Mouse (Mus musculus) right cerebral cortex, postnatal 10 days (tissue): ENCODE results near the gene Dpysl4.

Experiments
- DNase-seq, 2 experiments: peaks; one replicate each; pipeline ENCODE4 v3.0.0; 2021; ENCODE audit warnings: low spot score in 2 of 2

Gene Dpysl4

GRCm38 (mm10) chr7:139096399-139096798 is 10.6 kb downstream of the Dpysl4 start:
- no peak for DNase-seq

GRCm38 (mm10) chr7:139100531-139101095 is 14.8 kb downstream of the Dpysl4 start:
- DNase-seq, result no peak

- DNase-seq, result no peak
Observed at GRCm38 (mm10) chr7:139101286-139101804, 15.5 kb downstream of the Dpysl4 start.

DNA sequence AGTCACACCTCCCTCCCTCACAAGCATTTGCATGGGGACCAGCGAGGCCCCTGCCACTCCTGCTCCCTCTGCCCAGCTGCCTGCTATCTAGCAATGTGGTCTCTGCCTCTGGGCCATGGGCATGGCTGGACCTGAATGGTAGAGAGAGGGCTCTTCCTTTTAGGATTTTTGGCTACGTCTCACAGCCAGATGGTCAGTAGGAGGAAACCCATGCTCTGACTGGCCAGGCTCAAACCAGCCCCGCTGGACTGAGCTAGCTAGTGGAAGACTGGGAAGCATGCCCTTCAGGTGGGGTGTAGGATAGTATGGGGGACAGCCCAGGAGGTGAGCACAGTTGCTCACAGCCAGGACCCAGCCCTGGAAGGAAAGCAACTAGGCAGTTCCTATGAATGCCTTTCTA is 16.0 kb downstream of the Dpysl4 start:
- peak in 1 of 2 experiments; percentile 52 for DNase-seq

DNA sequence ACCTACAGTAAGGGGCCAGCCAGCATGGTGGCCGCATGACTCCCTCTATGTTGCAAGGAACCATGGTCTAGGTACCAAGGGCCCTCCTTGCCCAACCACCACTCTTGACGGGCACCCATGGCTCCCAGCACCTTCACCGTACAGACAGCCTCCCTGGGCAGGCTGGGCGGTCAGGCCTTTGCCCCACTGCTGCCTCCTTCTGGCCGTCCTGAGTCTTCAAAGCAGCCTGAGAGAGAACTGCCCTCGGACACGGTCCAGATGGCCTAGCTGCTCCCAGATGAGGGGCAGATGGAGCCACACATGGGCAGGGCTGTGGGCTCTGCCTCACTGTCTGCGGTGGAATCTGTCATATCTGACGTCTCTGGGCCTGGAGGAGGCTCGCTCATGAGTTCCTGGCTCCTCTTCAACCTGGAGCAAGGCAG is 18.2 kb downstream of the Dpysl4 start:
- DNase-seq, result peak in 1 of 2 experiments; percentile 53

DNA sequence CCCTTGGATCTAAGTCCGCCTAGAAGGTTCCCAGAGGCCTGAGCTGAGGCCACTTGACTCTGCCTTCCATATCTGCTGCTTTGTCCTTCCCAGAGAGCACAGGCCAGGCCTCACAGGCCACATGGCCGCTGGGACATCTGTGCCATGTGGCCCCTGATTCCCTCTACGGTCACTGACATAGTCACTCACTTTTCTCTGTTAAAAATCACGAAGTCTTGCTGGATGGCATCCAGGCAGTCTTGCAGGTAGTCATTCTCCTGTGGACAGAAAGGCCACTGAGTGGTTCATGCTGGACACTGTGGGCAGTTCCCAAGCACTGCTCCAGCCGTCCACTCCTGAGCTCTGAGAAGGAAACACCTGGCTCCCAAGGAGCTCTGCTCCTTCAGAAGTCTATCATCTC is 19.3 kb downstream of the Dpysl4 start:
- DNase-seq, result no peak

- DNase-seq, result no peak
Observed at GRCm38 (mm10) chr7:139105705-139106104, 19.9 kb downstream of the Dpysl4 start.

DNA sequence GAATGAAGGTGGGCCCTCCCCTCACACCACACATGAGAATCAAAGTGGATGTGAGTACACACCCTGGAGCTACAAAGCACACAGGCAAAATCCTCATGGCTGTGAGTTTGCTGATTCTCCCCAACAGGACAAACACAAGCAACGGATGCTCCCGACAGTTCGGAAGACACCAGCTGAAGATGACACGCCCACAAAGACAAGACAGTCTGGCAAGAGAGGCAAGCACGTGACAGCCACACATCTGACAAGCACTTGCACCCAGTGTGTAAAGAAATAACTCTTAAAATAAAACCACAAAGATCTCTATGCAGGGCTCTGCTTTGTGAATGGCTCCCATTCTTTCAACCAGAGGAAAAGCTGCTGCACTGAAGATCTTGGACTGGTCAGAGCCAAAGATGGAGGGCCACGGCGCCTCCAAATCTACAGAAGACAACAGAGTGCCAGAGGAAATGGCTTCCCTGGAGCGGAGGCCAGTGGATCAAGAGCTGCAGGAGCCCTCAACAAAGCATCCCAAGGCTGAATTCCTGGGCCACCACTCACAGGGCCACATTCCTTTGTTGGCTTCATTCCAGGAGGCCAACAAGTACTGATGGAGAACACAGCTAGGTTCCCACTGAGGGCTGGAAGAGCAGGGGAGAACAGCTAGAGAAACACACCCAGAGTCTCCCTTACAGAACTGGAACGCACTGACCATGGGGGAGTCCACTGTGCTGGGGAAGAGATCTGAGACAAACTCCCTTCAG is 22.3 kb downstream of the Dpysl4 start:
- peak; percentile 60 to 81 for DNase-seq

- peak; percentile 89 to 91 for DNase-seq
Observed at GRCm38 (mm10) chr7:139119152-139119774, 33.5 kb downstream of the Dpysl4 start.

DNA sequence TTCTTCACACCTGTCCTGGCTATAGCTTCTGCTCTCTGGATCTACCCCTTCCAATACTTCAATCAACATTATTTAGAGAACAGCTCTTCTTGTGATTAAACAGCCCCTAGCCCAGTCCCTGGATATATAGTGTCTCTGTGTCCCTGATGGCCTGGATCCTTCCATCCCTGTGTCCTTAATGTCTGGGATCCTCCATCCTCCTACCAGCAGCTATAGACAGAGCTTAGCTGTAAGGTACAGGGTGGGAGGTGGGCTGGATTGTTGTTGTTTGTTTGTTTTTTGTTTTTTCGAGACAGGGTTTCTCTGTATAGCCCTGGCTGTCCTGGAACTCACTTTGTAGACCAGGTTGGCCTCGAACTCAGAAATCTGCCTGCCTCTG is 34.0 kb downstream of the Dpysl4 start:
- DNase-seq, result no peak

DNA sequence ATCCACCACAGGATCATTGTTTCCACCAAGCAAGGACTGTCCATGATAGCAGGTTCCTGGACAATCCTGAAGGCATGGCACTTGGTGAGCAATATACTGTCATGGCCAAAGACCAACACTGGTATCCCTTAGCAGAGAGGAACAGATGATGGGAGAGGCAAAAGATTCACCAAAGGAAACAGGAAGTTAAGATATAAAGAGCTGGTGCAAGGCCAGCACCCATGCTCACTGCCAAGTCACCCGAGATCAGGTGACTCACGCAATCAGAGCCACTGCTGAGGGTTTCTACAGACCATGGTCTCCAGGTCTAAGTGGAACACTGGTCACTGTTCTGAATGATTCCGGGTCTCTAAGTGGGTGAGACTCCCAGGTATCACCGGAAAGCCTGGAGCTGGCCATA is 40.1 kb downstream of the Dpysl4 start:
- no peak for DNase-seq

- DNase-seq, result peak in 1 of 2 experiments; percentile 61
Observed at GRCm38 (mm10) chr7:139126549-139126948, 40.7 kb downstream of the Dpysl4 start.

GRCm38 (mm10) chr7:139128994-139129393 is 43.2 kb downstream of the Dpysl4 start:
- no peak for DNase-seq

GRCm38 (mm10) chr7:139130361-139130760 is 44.6 kb downstream of the Dpysl4 start:
- no peak for DNase-seq

DNA sequence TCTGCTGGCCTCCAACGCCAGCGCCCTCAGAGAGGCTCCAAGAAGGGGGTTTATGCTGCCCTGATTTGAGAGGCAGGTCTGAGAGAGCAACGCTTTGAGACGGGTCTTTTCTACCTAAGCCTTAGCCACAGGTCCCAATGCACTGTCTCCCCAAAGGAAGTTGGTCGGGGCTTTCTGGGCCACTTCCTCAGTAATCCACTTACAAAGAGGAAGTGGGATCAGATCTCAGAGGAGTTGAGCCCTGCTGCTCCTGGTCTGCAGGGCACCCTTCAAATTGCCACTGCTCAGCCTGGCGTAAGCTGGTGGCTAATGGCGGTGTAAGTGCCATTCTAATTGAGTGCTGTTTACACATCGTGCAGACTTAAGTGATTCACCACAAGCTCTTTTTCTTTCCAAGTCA is 45.7 kb downstream of the Dpysl4 start:
- no peak for DNase-seq

GRCm38 (mm10) chr7:139133446-139133845 is 47.6 kb downstream of the Dpysl4 start:
- peak; percentile 66 to 73 for DNase-seq

DNA sequence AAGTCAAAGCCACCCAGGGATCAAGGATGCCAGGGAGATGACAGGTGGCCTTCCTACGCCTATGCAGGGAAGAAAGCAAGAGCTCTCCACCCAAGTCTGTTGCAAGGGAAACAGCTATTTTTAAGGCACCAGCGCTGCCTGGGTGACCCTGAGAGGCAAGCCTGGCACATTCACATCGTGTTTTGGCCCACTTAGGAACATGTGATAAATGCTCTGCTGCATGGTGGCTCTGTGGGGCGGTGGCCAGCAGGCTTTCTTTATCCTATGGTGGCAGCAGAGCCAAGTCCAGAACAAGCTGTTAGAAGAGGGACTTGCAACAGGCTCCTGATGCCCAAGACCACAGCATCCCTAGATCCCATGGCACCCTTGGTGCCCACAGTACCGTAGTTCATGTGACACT is 49.4 kb downstream of the Dpysl4 start:
- DNase-seq, result no peak

DNA sequence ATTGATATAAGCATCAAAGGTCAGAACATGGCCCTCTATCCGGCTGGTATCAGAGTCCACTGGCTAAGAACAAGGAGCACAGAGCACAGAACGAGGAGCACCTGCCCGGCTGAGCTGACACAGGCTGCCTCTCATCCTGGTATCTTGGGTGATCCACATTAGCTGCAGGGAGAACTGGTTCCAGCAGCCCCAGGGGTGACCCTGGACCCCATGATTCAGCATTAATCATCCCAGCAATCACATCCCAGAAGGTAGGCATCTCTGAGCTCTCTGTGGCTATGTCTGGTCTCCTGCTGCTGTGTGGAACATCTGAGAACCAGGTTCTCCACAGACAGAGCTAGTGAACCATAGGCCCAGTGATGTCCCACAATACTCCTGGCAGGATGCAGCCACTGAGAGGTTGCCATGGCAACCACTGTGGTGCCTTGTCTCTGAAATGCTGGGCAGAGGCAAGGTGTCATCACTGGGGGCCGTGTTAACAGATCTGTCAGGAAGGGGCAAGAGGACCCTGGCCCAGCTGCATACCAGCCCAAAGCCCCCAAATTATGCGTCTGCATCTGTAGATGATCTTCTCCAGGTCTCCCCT is 51.2 kb downstream of the Dpysl4 start:
- DNase-seq, result peak; percentile 65 to 79

DNA sequence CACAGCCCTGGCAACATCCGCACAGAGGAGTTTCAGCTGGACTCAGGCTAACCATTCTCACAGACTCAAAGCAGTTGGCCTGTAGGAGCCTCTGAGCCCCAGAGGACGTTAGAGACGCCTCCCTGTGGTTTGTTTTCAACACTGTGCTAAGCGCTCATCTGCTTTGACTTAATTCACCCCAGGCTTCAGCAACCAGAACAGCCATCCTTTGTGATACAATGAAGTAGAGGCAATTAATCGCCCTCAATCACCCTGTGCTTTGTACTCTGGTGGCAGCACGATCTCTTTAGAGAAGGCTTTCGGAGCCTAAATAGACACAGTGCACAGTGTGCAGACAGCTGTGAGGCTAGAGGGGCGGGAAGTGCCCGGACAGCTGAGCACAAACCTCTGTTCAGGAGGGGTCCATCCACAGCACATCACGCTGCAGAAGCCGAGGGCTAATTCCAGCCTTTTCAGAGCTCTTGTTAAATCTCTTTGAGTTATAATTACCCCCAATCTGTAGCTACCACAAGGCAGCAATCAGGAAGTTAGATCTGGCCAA is 54.2 kb downstream of the Dpysl4 start:
- DNase-seq, result peak; percentile 53 to 70

DNA sequence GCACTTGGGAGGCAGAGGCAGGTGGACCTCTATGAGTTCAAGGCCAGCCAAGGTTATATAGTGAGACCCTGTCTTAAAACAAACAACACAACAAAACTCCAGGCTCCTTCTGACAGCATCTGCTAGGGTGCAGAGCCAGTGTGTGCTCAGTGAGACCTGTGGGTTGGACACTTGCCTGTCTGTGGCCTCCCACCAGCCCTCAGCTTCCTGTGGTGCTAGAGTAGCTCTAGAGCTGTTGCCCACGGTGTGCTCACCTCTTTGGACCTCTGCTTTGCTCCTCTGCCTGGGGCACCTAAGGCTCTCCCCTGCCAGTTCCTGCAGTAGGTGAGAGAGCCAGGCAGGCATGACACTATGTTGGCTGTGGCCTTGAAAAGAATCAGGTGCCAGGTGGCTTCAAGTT is 58.0 kb downstream of the Dpysl4 start:
- no peak for DNase-seq

DNA sequence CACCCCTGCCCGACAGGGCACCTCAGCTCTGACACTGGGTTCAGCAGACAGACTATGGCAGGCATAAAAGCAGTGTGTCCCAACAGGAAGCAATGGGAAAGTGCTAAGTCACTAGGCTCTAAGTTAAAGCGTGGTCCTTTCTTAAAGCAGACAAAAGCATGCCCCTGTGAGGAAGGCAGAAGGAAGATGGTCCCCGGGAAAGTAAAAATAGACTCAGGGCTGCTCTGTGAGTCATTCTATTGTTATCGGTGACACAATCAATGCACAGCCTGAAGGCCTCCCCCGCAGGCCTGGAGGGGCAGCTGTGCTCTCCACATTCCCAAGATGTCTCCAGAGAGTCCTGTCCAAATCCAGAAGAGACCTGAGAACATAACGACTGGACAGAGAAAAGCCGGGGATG is 60.1 kb downstream of the Dpysl4 start:
- DNase-seq, result no peak

DNA sequence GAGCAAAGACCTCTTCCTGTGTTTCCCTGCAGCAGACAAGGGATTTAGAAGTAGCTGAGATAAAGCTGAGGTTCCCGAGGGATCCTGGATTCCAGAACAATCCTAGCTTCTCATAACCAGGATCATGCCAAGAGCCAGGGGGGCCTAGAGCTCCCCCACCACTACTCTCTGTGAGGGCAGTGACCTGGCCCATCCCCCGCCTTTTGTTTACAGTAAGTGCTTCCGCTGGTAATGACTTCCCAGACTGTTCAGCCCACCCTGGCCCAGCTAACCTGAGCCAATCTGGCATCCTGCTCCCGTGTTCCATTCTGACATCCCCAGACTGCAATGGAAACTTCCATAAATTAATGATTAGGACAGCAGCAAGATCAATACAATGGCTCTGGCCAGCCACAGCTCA is 61.6 kb downstream of the Dpysl4 start:
- no peak for DNase-seq
